Mouse (Mus musculus) kidney, adult 2 months (tissue): ENCODE results near the gene Plbd2.

Experiments
- CTCF ChIP-seq: fragments of 200-500 bp; conservative IDR thresholded peaks from 2 replicates; pipeline ENCODE4 v1.5.1; 2011; ENCODE audit warnings: low read depth, mild to moderate bottlenecking, control low read depth, low read length, moderate library complexity, mixed read lengths; ENCODE audit not compliant: insufficient read depth, insufficient read length
- POLR2A ChIP-seq: fragments of 200-500 bp; IDR thresholded peaks from one replicate; pipeline ENCODE4 v1.6.1; 2011; ENCODE audit warnings: low read depth, low read length, control low read depth

DNA sequence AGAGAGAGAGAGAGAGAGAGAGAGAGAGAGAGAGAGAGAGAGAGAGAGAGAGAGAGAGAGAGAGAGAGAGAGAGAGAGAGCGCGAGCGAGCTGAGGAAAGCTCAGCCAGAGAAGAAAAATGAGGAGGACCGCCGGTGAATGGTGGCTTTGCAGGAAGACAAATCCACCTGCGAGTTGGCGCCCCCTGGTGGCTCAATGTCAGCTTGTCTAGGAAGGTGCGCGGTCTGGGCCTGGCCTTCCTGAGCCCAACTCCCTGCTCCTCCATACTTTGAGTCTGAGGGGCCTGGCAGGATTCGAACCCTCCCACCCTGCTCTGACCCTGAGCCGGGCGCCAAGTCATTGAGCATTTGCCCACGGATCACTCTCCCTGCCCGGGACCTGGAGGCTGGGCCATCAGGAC, 62.7 kb downstream of the Plbd2 start:
- TF ChIP-seq CTCF = peak; percentile 85
- no peak for TF ChIP-seq POLR2A
